Mouse (Mus musculus): ENCODE measurements around the gene Tada2b. TPM values are rescaled to one million over a fixed set of nuclear protein-coding genes. Genes with fewer than 3 reads are reported as not detected.

Tada2b gene
- polyA plus RNA-seq, 2 experiments = 3.7 to 11.0 TPM

GRCm38 (mm10) chr5:36445028-36445427, 39.1 kb downstream of the Tada2b start:
- WGBS = 20% methylated on average over 8 of the region's 8 CpGs
- H3K27ac ChIP-seq (replicated peaks; ENCODE audit: low read depth, low read length) = no peak overlapping the region
- no peak for ATAC-seq (ENCODE audit: low FRiP score, low read depth)

GRCm38 (mm10) chr5:36444611-36445010, 39.5 kb downstream of the Tada2b start:
- H3K4me2 ChIP-seq (replicated peaks; ENCODE audit: low read depth, low read length, severe bottlenecking) = no peak overlapping the region
- no peak for TF ChIP-seq POLR2A (IDR thresholded peaks at IDR 0.05; ENCODE audit: borderline replicate concordance, extremely low read depth, insufficient read depth, insufficient read length)
- no peaks in the 10 kb centered on the region for H3K27me3 ChIP-seq (ENCODE audit: control insufficient read depth, insufficient read depth, low read length)
- DNase-seq (ENCODE audit: low spot score) (no peak), ATAC-seq (ENCODE audit: low FRiP score, low read depth) (no peak)
- no peak overlapping the region for H3K27ac ChIP-seq (replicated peaks; ENCODE audit: low read depth, low read length)
- no peak overlapping the region for H3K4me3 ChIP-seq (replicated peaks; ENCODE audit: low read length)
- peaks cover 13% of the 10 kb centered on the region; the same call in 1 of the 2 replicates for H3K4me1 ChIP-seq (ENCODE audit: control insufficient read depth, insufficient read depth, low read length)
- no peaks in the 10 kb centered on the region for H3K9me3 ChIP-seq (ENCODE audit: control insufficient read depth, low read length)
- no peak overlapping the region for H3K9ac ChIP-seq (ENCODE audit: low read depth, low read length, severe bottlenecking)
- no peaks in the 10 kb centered on the region for H3K36me3 ChIP-seq (ENCODE audit: control insufficient read depth, insufficient read depth, low read length)
- WGBS = 45% methylated on average over 4 of the region's 4 CpGs

More at GRCm38 (mm10) chr5:36445028-36445427, 39.1 kb downstream of the Tada2b start:
- Histone ChIP-seq H3K4me1 (ENCODE audit: control insufficient read depth, insufficient read depth, low read length) (peaks cover 13% of the 10 kb centered on the region; the same call in 1 of the 2 replicates), H3K27me3 (ENCODE audit: control insufficient read depth, insufficient read depth, low read length) (no peaks in the 10 kb centered on the region), H3K9me3 (ENCODE audit: control insufficient read depth, low read length) (no peaks in the 10 kb centered on the region), H3K36me3 (ENCODE audit: control insufficient read depth, insufficient read depth, low read length) (no peaks in the 10 kb centered on the region), H3K4me3 (replicated peaks; ENCODE audit: low read length) (no peak overlapping the region), H3K9ac (ENCODE audit: low read depth, low read length, severe bottlenecking) (no peak overlapping the region), H3K4me2 (replicated peaks; ENCODE audit: low read depth, low read length, severe bottlenecking) (no peak overlapping the region)
- TF ChIP-seq POLR2A (IDR thresholded peaks at IDR 0.05; ENCODE audit: borderline replicate concordance, extremely low read depth, insufficient read depth, insufficient read length) = no peak
- no peak for DNase-seq (ENCODE audit: low spot score)

- WGBS = 46% methylated on average over 3 of the region's 3 CpGs
- Histone ChIP-seq H3K27me3 (ENCODE audit: control insufficient read depth, insufficient read depth, low read length) (no peaks in the 10 kb centered on the region), H3K36me3 (ENCODE audit: control insufficient read depth, insufficient read depth, low read length) (no peaks in the 10 kb centered on the region), H3K27ac (replicated peaks; ENCODE audit: low read depth, low read length) (no peak overlapping the region), H3K9ac (ENCODE audit: low read depth, low read length, severe bottlenecking) (no peak overlapping the region), H3K4me2 (replicated peaks; ENCODE audit: low read depth, low read length, severe bottlenecking) (no peak overlapping the region), H3K4me1 (ENCODE audit: control insufficient read depth, insufficient read depth, low read length) (peaks cover 11% of the 10 kb centered on the region; the same call in 1 of the 2 replicates), H3K4me3 (replicated peaks; ENCODE audit: low read length) (no peak overlapping the region), H3K9me3 (ENCODE audit: control insufficient read depth, low read length) (no peaks in the 10 kb centered on the region)
- no peak for TF ChIP-seq POLR2A (IDR thresholded peaks at IDR 0.05; ENCODE audit: borderline replicate concordance, extremely low read depth, insufficient read depth, insufficient read length)
- ATAC-seq (ENCODE audit: low FRiP score, low read depth) = no peak
- DNase-seq (ENCODE audit: low spot score) = no peak
Measured at GRCm38 (mm10) chr5:36440741-36441140, 43.3 kb downstream of the Tada2b start.

- H3K4me1 ChIP-seq (ENCODE audit: control insufficient read depth, insufficient read depth, low read length) = 0 out of 2 replicates have a peak, but pooled peaks cover 2% of the 10 kb centered on the region
- no peak overlapping the region for H3K4me3 ChIP-seq (replicated peaks; ENCODE audit: low read length)
- no peak overlapping the region for H3K27ac ChIP-seq (replicated peaks; ENCODE audit: low read depth, low read length)
- no peak overlapping the region for H3K9ac ChIP-seq (ENCODE audit: low read depth, low read length, severe bottlenecking)
- H3K27me3 ChIP-seq (ENCODE audit: control insufficient read depth, insufficient read depth, low read length) = no peaks in the 10 kb centered on the region
- DNase-seq (ENCODE audit: low spot score) (no peak), ATAC-seq (ENCODE audit: low FRiP score, low read depth) (no peak)
- WGBS = 74% methylated on average over 4 of the region's 4 CpGs
- no peak overlapping the region for H3K4me2 ChIP-seq (replicated peaks; ENCODE audit: low read depth, low read length, severe bottlenecking)
- no peak for TF ChIP-seq POLR2A (IDR thresholded peaks at IDR 0.05; ENCODE audit: borderline replicate concordance, extremely low read depth, insufficient read depth, insufficient read length)
- no peaks in the 10 kb centered on the region for H3K36me3 ChIP-seq (ENCODE audit: control insufficient read depth, insufficient read depth, low read length)
- no peaks in the 10 kb centered on the region for H3K9me3 ChIP-seq (ENCODE audit: control insufficient read depth, low read length)
Measured at GRCm38 (mm10) chr5:36436858-36437257, 47.2 kb downstream of the Tada2b start.

- WGBS = 68% methylated on average over 9 of the region's 9 CpGs
- Histone ChIP-seq H3K27me3 (ENCODE audit: control insufficient read depth, insufficient read depth, low read length) (no peaks in the 10 kb centered on the region), H3K9me3 (ENCODE audit: control insufficient read depth, low read length) (no peaks in the 10 kb centered on the region), H3K4me1 (ENCODE audit: control insufficient read depth, insufficient read depth, low read length) (no peaks in the 10 kb centered on the region), H3K9ac (ENCODE audit: low read depth, low read length, severe bottlenecking) (no peak overlapping the region), H3K4me2 (replicated peaks; ENCODE audit: low read depth, low read length, severe bottlenecking) (no peak overlapping the region), H3K27ac (replicated peaks; ENCODE audit: low read depth, low read length) (no peak overlapping the region), H3K36me3 (ENCODE audit: control insufficient read depth, insufficient read depth, low read length) (no peaks in the 10 kb centered on the region), H3K4me3 (replicated peaks; ENCODE audit: low read length) (no peak overlapping the region)
- no peak for TF ChIP-seq POLR2A (IDR thresholded peaks at IDR 0.05; ENCODE audit: borderline replicate concordance, extremely low read depth, insufficient read depth, insufficient read length)
- no peak for DNase-seq (ENCODE audit: low spot score)
- ATAC-seq (ENCODE audit: low FRiP score, low read depth) = no peak
Measured at GRCm38 (mm10) chr5:36434398-36434967, 49.6 kb downstream of the Tada2b start.

All from limb, embryonic 14.5 days (tissue).